Mouse (Mus musculus): ENCODE results near the gene Tmem69. TPM values are rescaled to one million over a fixed set of nuclear protein-coding genes. Genes with fewer than 3 reads are reported as not detected.
A peak's percentile ranks its signal among the peaks of the same experiment; 100 is the strongest.

The Tmem69 gene
- polyA plus RNA-seq, 1 experiment from 2014 or later: 27.3 TPM

- ATAC-seq (replicated peaks; ENCODE audit: low FRiP score, low read depth) (no peak), DNase-seq (ENCODE audit: low spot score) (no peak)
- Histone ChIP-seq H3K9me3 (replicated peaks; ENCODE audit: low read length) (no peaks in the 10 kb centered on the region), H3K4me2 (ENCODE audit: low read length) (no peak overlapping the region), H3K4me3 (replicated peaks; ENCODE audit: low read depth, low read length) (no peak overlapping the region), H3K36me3 (ENCODE audit: insufficient read depth, low read length) (no peaks in the 10 kb centered on the region), H3K9ac (ENCODE audit: low read depth, low read length) (no peak overlapping the region), H3K27ac (no peak overlapping the region), H3K4me1 (replicated peaks; ENCODE audit: insufficient read depth, low read length) (no peaks in the 10 kb centered on the region), H3K27me3 (ENCODE audit: insufficient read depth, low read length) (no peaks in the 10 kb centered on the region)
- peak; percentile 31 for TF ChIP-seq CTCF (IDR thresholded peaks at IDR 0.05; ENCODE audit: low read depth)
- 52% methylated on average over 2 of the region's 2 CpGs for WGBS
Observed at GRCm38 (mm10) chr4:116531109-116531508, 24.6 kb downstream of the Tmem69 start.

DNA sequence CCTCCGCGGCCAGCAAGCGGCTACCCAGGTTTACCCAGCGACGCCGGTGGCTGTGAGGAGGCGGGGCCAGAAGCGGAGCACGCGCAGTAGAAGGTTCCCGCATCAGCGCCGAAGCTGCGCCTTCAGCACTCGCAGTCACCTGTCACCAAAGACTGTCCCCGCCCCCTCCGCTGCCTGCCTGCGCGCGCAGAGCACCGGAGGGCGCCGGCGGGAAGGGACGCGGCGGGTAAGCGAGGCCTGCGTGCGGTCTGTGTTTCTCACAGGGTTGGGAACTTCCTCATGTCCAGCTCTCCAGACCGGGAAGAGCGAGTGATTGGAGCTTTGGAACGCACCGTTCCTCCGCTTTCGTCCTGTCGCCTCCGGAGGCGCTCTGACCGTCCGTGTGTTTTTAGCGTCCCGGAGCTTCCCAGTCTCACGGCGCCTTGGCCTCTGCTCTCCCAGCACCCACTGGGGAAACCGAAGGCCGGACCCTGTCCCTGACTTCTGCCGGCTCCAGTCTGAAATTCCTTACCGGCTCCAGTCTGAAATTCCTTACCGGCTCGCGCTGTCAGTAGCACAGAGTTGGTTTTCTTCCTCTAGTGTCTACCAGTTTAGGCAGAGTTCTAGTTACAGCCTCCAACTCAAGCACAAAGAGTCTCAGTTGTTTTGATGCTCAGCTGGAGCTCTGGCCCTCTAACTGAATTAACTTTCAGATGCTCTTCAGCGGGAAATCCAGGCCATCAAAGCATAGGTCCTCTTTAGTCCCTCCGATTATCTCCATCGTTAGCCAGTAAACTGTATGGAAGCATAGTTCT is 48.1 kb downstream of the Tmem69 start, which contains the start of gene Ipp:
TSS of gene Ipp (plus strand) at position 125 of the 794 bp plus-strand sequence.
- no peaks in the 10 kb centered on the region for H3K9me3 ChIP-seq (replicated peaks; ENCODE audit: low read length)
- ATAC-seq (replicated peaks; ENCODE audit: low FRiP score, low read depth): peak; percentile 97
- peak within 1 kb of the TSS; percentile 93 for H3K27ac ChIP-seq
- H3K36me3 ChIP-seq (ENCODE audit: insufficient read depth, low read length): no peaks in the 10 kb centered on the region
- H3K4me1 ChIP-seq (replicated peaks; ENCODE audit: insufficient read depth, low read length): 0 out of 2 replicates have a peak, but pooled peaks cover 9% of the 10 kb centered on the region
- peak within 1 kb of the TSS; percentile 76 for H3K4me2 ChIP-seq (ENCODE audit: low read length)
- no peaks in the 10 kb centered on the region for H3K27me3 ChIP-seq (ENCODE audit: insufficient read depth, low read length)
- DNase-seq (ENCODE audit: low spot score): peak; percentile 97
- peak within 1 kb of the TSS; percentile 75 for H3K9ac ChIP-seq (ENCODE audit: low read depth, low read length)
- peak; percentile 39 for TF ChIP-seq CTCF (IDR thresholded peaks at IDR 0.05; ENCODE audit: low read depth)
- H3K4me3 ChIP-seq (replicated peaks; ENCODE audit: low read depth, low read length): peak within 1 kb of the TSS; percentile 58
- under 1% methylated on average over 55 of the region's 55 CpGs for WGBS

DNA sequence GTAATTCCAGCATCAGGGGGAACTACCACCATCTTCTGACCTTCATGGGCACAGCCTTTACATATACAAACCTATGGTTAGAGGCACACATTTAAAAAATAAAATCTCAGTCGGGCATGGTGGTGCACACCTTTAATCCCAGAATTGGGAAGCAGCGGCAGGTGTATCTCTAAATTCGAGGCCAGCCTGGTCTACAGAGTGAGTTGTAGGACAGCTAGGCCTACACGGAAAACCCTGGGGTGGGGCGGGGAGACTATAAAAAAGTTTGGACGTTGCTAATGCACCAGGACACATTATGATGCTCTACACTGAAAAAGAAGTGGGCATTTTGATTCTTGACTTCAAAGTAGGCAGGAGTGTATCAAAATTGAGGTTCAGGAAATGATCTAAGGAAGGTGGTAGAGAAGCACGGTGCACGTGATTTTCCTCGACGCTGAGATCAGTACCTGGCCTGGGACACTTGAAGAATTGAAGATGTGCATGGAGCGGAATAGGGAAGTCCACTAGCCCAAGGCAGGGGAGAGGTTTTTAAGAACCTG is 48.8 kb downstream of the Tmem69 start:
- Histone ChIP-seq H3K9ac (ENCODE audit: low read depth, low read length) (peak overlapping the region; percentile 75), H3K9me3 (replicated peaks; ENCODE audit: low read length) (no peaks in the 10 kb centered on the region), H3K4me2 (ENCODE audit: low read length) (peak overlapping the region; percentile 76), H3K4me1 (replicated peaks; ENCODE audit: insufficient read depth, low read length) (0 out of 2 replicates have a peak, but pooled peaks cover 9% of the 10 kb centered on the region), H3K27ac (peak overlapping the region; percentile 93), H3K36me3 (ENCODE audit: insufficient read depth, low read length) (no peaks in the 10 kb centered on the region), H3K4me3 (replicated peaks; ENCODE audit: low read depth, low read length) (peak overlapping the region; percentile 58), H3K27me3 (ENCODE audit: insufficient read depth, low read length) (no peaks in the 10 kb centered on the region)
- 26% methylated on average over 11 of the region's 11 CpGs for WGBS
- TF ChIP-seq CTCF (IDR thresholded peaks at IDR 0.05; ENCODE audit: low read depth): no peak
- DNase-seq (ENCODE audit: low spot score) (no peak), ATAC-seq (replicated peaks; ENCODE audit: low FRiP score, low read depth) (no peak)

Other genes starting within 250 kb of the Tmem69 start
- 7.4 and 8.8 TPM in 2 replicates for gene Mast2, start 91.8 kb downstream of the Tmem69 start, polyA plus RNA-seq (2015; fragmentation: Nextera tagmentation; extraction: Ambion mirVana)
- gene Ipp, start 48.4 kb downstream of the Tmem69 start, polyA plus RNA-seq (2015; fragmentation: Nextera tagmentation; extraction: Ambion mirVana): 15.5 and 16.2 TPM in 2 replicates
- gene Gpbp1l1, start 1.7 kb upstream of the Tmem69 start, polyA plus RNA-seq (2015; fragmentation: Nextera tagmentation; extraction: Ambion mirVana): 44.8 and 46.1 TPM in 2 replicates
- 5.9 and 7.9 TPM in 2 replicates for gene Ccdc17, start 40.7 kb upstream of the Tmem69 start, polyA plus RNA-seq (2015; fragmentation: Nextera tagmentation; extraction: Ambion mirVana)
- 82.7 and 89.6 TPM in 2 replicates for gene Nasp, start 72.0 kb upstream of the Tmem69 start, polyA plus RNA-seq (2015; fragmentation: Nextera tagmentation; extraction: Ambion mirVana)
- gene Akr1a1, start 95.7 kb upstream of the Tmem69 start, polyA plus RNA-seq (2015; fragmentation: Nextera tagmentation; extraction: Ambion mirVana): 966 and 1,010 TPM in 2 replicates
- gene Prdx1, start 129.6 kb upstream of the Tmem69 start, polyA plus RNA-seq (2015; fragmentation: Nextera tagmentation; extraction: Ambion mirVana): 2,101 and 2,104 TPM in 2 replicates
- gene Mmachc, start 152.5 kb upstream of the Tmem69 start, polyA plus RNA-seq (2015; fragmentation: Nextera tagmentation; extraction: Ambion mirVana): 20.3 and 21.8 TPM in 2 replicates
- gene Ccdc163, start 152.6 kb upstream of the Tmem69 start, polyA plus RNA-seq (2015; fragmentation: Nextera tagmentation; extraction: Ambion mirVana): 24.5 and 25.8 TPM in 2 replicates
- gene Tesk2, start 165.0 kb upstream of the Tmem69 start, polyA plus RNA-seq (2015; fragmentation: Nextera tagmentation; extraction: Ambion mirVana): 8.0 and 8.3 TPM in 2 replicates

Measured in kidney, postnatal 0 days (tissue).